Mouse (Mus musculus) embryonic fibroblast, embryonic 13.5 days (primary cell): ENCODE results near the gene Gpn3.

Experiments
- CTCF ChIP-seq: IDR thresholded peaks from 2 replicates; pipeline ENCODE4 v1.5.1; 2011; ENCODE audit warnings: mild to moderate bottlenecking, control low read depth, low read length, moderate library complexity, borderline replicate concordance; ENCODE audit not compliant: insufficient read depth
- POLR2A ChIP-seq: IDR thresholded peaks from 2 replicates; pipeline ENCODE4 v1.6.1; 2011; ENCODE audit warnings: low read depth, mild to moderate bottlenecking, control low read depth, low read length, moderate library complexity

DNA sequence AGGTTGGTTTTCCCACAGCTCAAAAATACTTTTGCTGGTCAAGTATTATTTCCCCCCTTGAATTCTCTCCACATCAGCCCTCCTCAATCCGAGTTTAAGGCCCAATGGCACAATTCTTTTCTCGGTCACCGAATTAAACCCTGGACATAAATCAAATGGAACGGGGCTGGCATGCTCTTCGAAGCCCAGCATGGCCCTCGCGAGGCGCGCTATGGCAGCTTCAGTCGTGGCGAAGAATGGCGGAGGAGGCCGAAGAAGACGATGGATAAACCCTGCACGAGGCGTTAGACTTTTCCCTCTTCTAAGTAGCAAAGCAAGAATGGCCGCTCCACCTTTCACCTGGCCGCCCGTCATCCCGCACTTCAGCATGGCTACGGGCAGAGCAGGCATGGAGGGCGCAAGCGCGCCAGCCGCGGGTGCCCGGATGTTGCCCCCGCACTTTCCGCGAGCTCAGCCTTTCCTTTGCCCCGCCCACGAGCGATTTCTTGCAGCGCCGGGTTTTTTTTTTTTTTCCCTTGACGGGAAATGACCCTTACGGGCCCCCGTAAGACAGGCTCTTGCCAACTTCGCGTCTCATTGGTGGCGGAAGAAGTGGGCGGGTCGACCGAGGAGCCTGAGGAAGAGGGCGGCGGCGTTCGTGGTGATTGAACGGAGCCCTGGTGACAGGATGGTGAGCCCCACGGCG, 17.7 kb upstream of the Gpn3 start, which contains the start of the genes Rad9b and Vps29:
- TF ChIP-seq CTCF (no peak), POLR2A (peak; percentile 85)
